In genomic region chr11:94630199-94631011, GRCm38 (mm10) we compare ENCODE assay signal across 8 mouse cellular contexts. TPM values are rescaled to one million over a fixed set of nuclear protein-coding genes. Genes with fewer than 3 reads are reported as not detected.
DNase-seq lines count a peak whose midpoint lies in the region; ATAC-seq and TF ChIP-seq lines count a peak whose summit lies in the region.

No protein-coding gene starts in this region.

- H3K4me3 ChIP-seq in layer of hippocampus, adult 2 months: peak overlapping the region; percentile 99
- H3K4me3 ChIP-seq in forebrain, embryonic 15.5 days: peak overlapping the region; percentile 88
- peak overlapping the region; percentile 75 for H3K4me3 ChIP-seq in hindbrain, embryonic 10.5 days
- peak overlapping the region; percentile 100 for H3K4me3 ChIP-seq in limb, embryonic 14.5 days (replicated peaks; ENCODE audit: low read length)
- H3K4me3 ChIP-seq in midbrain, embryonic 13.5 days (replicated peaks): peak overlapping the region; percentile 98
- peak overlapping the region; percentile 94 for H3K4me3 ChIP-seq in stomach, postnatal 0 days (ENCODE audit: low read depth, low read length)

- peak overlapping the region; percentile 91 for H3K27ac ChIP-seq in layer of hippocampus, adult 2 months
- H3K27ac ChIP-seq in forebrain, embryonic 15.5 days (replicated peaks): peak overlapping the region; percentile 57
- peak overlapping the region; percentile 91 for H3K27ac ChIP-seq in hindbrain, embryonic 10.5 days
- peak overlapping the region; percentile 80 for H3K27ac ChIP-seq in limb, embryonic 14.5 days (replicated peaks; ENCODE audit: low read depth, low read length)
- peak overlapping the region; percentile 72 for H3K27ac ChIP-seq in midbrain, embryonic 13.5 days
- H3K27ac ChIP-seq in stomach, postnatal 0 days (replicated peaks): peak overlapping the region; percentile 88

- DNase-seq in layer of hippocampus, adult 2 months (ENCODE audit: low spot score in 2 of 2): no peak
- no peak for DNase-seq in layer of hippocampus, adult 9-10 months (ENCODE audit: low spot score)
- DNase-seq in c-Kit-negative CD71-positive TER-119-positive erythroid progenitor cells, embryonic 14.5 days (ENCODE audit: low read depth, low spot score): peak; percentile 36
- peak; percentile 28 for DNase-seq in hindbrain, embryonic 10.5 days (ENCODE audit: low spot score)
- DNase-seq in limb, embryonic 14.5 days (ENCODE audit: low spot score): peak; percentile 53
- peak; percentile 64 for DNase-seq in stomach, postnatal 0 days (ENCODE audit: low spot score)

- peak overlapping the region; percentile 80 for H3K4me2 ChIP-seq in forebrain, embryonic 15.5 days (replicated peaks)
- H3K4me2 ChIP-seq in limb, embryonic 14.5 days (replicated peaks; ENCODE audit: low read depth, low read length, severe bottlenecking): peak overlapping the region; percentile 79
- H3K4me2 ChIP-seq in midbrain, embryonic 13.5 days (replicated peaks): peak overlapping the region; percentile 92
- peak overlapping the region; percentile 95 for H3K4me2 ChIP-seq in stomach, postnatal 0 days (replicated peaks; ENCODE audit: low read depth)

- peak overlapping the region; percentile 74 for H3K9ac ChIP-seq in forebrain, embryonic 15.5 days (replicated peaks)
- H3K9ac ChIP-seq in limb, embryonic 14.5 days (ENCODE audit: low read depth, low read length, severe bottlenecking): peak overlapping the region; percentile 90
- H3K9ac ChIP-seq in midbrain, embryonic 13.5 days (replicated peaks): peak overlapping the region; percentile 95
- H3K9ac ChIP-seq in stomach, postnatal 0 days (ENCODE audit: low read length): peak overlapping the region; percentile 86

- H3K9me3 ChIP-seq in forebrain, embryonic 15.5 days: no peaks in the 10 kb centered on the region
- H3K9me3 ChIP-seq in hindbrain, embryonic 10.5 days: no peaks in the 10 kb centered on the region
- H3K9me3 ChIP-seq in limb, embryonic 14.5 days (ENCODE audit: control insufficient read depth, low read length): no peaks in the 10 kb centered on the region
- no peaks in the 10 kb centered on the region for H3K9me3 ChIP-seq in midbrain, embryonic 13.5 days
- no peaks in the 10 kb centered on the region for H3K9me3 ChIP-seq in stomach, postnatal 0 days (ENCODE audit: control insufficient read depth, low read length)

- H3K36me3 ChIP-seq in forebrain, embryonic 15.5 days: peaks cover 34% of the 10 kb centered on the region
- peaks cover 43% of the 10 kb centered on the region for H3K36me3 ChIP-seq in hindbrain, embryonic 10.5 days
- peaks cover 41% of the 10 kb centered on the region for H3K36me3 ChIP-seq in limb, embryonic 14.5 days (ENCODE audit: control insufficient read depth, insufficient read depth, low read length)
- peaks cover 36% of the 10 kb centered on the region for H3K36me3 ChIP-seq in midbrain, embryonic 13.5 days
- H3K36me3 ChIP-seq in stomach, postnatal 0 days (ENCODE audit: control insufficient read depth, insufficient read depth, low read length): peaks cover 23% of the 10 kb centered on the region

- TF ChIP-seq CTCF in layer of hippocampus, adult 2 months (conservative IDR thresholded peaks at IDR 0.05): no peak
- TF ChIP-seq CTCF in stomach, postnatal 0 days (IDR thresholded peaks at IDR 0.05; ENCODE audit: low read depth): no peak

- ATAC-seq in forebrain, embryonic 15.5 days (replicated peaks): peak; percentile 32; the same call in 1 of the 2 replicates
- no peak for ATAC-seq in limb, embryonic 14.5 days (ENCODE audit: low FRiP score, low read depth)
- ATAC-seq in midbrain, embryonic 13.5 days: peak; percentile 56
- ATAC-seq in stomach, postnatal 0 days (ENCODE audit: low FRiP score, low TSS enrichment): peak; percentile 33; the same call in 1 of the 2 replicates

- TF ChIP-seq EP300 in stomach, postnatal 0 days (optimal IDR thresholded peaks at IDR 0.05): no peak

- WGBS in forebrain, embryonic 15.5 days: 9% methylated on average over 26 of the region's 26 CpGs
- WGBS in hindbrain, embryonic 10.5 days: 16% methylated on average over 26 of the region's 26 CpGs
- WGBS in limb, embryonic 14.5 days: 12% methylated on average over 26 of the region's 26 CpGs
- WGBS in midbrain, embryonic 13.5 days: 14% methylated on average over 26 of the region's 26 CpGs
- 5% methylated on average over 26 of the region's 26 CpGs for WGBS in stomach, postnatal 0 days

- no peaks in the 10 kb centered on the region for H3K27me3 ChIP-seq in forebrain, embryonic 15.5 days
- no peaks in the 10 kb centered on the region for H3K27me3 ChIP-seq in hindbrain, embryonic 10.5 days (ENCODE audit: insufficient read depth, poor library complexity, severe bottlenecking)
- no peaks in the 10 kb centered on the region for H3K27me3 ChIP-seq in limb, embryonic 14.5 days (ENCODE audit: control insufficient read depth, insufficient read depth, low read length)
- no peaks in the 10 kb centered on the region for H3K27me3 ChIP-seq in midbrain, embryonic 13.5 days
- no peaks in the 10 kb centered on the region for H3K27me3 ChIP-seq in stomach, postnatal 0 days (ENCODE audit: control insufficient read depth, insufficient read depth, low read length)

- no peak for TF ChIP-seq POLR2A in limb, embryonic 14.5 days (IDR thresholded peaks at IDR 0.05; ENCODE audit: borderline replicate concordance, extremely low read depth, insufficient read depth, insufficient read length)

- H3K4me1 ChIP-seq in forebrain, embryonic 15.5 days: peaks cover 16% of the 10 kb centered on the region
- H3K4me1 ChIP-seq in hindbrain, embryonic 10.5 days (replicated peaks): peaks cover 15% of the 10 kb centered on the region
- H3K4me1 ChIP-seq in limb, embryonic 14.5 days (ENCODE audit: control insufficient read depth, insufficient read depth, low read length): peaks cover 10% of the 10 kb centered on the region
- peaks cover 16% of the 10 kb centered on the region for H3K4me1 ChIP-seq in midbrain, embryonic 13.5 days (replicated peaks)
- no peaks in the 10 kb centered on the region for H3K4me1 ChIP-seq in stomach, postnatal 0 days (replicated peaks; ENCODE audit: control insufficient read depth, insufficient read depth)

RNA-seq across cellular contexts. Expression of gene Lrrc59, which starts 0.8 kb away (rescaled TPM):
- 10 to 100 TPM; 74.8 to 75.8 TPM for total RNA-seq in layer of hippocampus, adult 2 months (2021)
- 160 and 164 TPM in 2 replicates for polyA plus RNA-seq in forebrain, embryonic 15.5 days (2015; fragmentation: Nextera tagmentation; extraction: Ambion mirVana)
- 274 and 275 TPM in 2 replicates for polyA plus RNA-seq in hindbrain, embryonic 10.5 days (2016; fragmentation: Nextera tagmentation; extraction: Ambion mirVana)
- polyA plus RNA-seq in limb, embryonic 14.5 days (2012; rRNA removed): 149 TPM in 2 replicates
- polyA plus RNA-seq in limb, embryonic 14.5 days (2014; fragmentation: Nextera tagmentation; extraction: Ambion mirVana): 197 and 200 TPM in 2 replicates
- 167 and 168 TPM in 2 replicates for polyA plus RNA-seq in midbrain, embryonic 13.5 days (2015; fragmentation: Nextera tagmentation; extraction: Ambion mirVana)
- polyA plus RNA-seq in stomach, postnatal 0 days (2015; fragmentation: Nextera tagmentation; extraction: Ambion mirVana): 101 and 109 TPM in 2 replicates

RNA-seq across cellular contexts. Expression of gene Mrpl27, which starts 23.2 kb away (rescaled TPM):
- total RNA-seq in layer of hippocampus, adult 2 months (2021): 10 to 100 TPM; 60.8 to 66.0 TPM
- polyA plus RNA-seq in forebrain, embryonic 15.5 days (2015; fragmentation: Nextera tagmentation; extraction: Ambion mirVana): 123 and 127 TPM in 2 replicates
- 133 and 157 TPM in 2 replicates for polyA plus RNA-seq in hindbrain, embryonic 10.5 days (2016; fragmentation: Nextera tagmentation; extraction: Ambion mirVana)
- 79.4 and 113 TPM in 2 replicates for polyA plus RNA-seq in limb, embryonic 14.5 days (2012; rRNA removed)
- 113 and 126 TPM in 2 replicates for polyA plus RNA-seq in limb, embryonic 14.5 days (2014; fragmentation: Nextera tagmentation; extraction: Ambion mirVana)
- 139 and 150 TPM in 2 replicates for polyA plus RNA-seq in midbrain, embryonic 13.5 days (2015; fragmentation: Nextera tagmentation; extraction: Ambion mirVana)
- 123 and 124 TPM in 2 replicates for polyA plus RNA-seq in stomach, postnatal 0 days (2015; fragmentation: Nextera tagmentation; extraction: Ambion mirVana)

RNA-seq across cellular contexts. Expression of gene Eme1, which starts 23.4 kb away (rescaled TPM):
- under 1 TPM; 0.27 to 0.41 TPM for total RNA-seq in layer of hippocampus, adult 2 months (2021)
- polyA plus RNA-seq in forebrain, embryonic 15.5 days (2015; fragmentation: Nextera tagmentation; extraction: Ambion mirVana): 9.7 and 11.2 TPM in 2 replicates
- polyA plus RNA-seq in hindbrain, embryonic 10.5 days (2016; fragmentation: Nextera tagmentation; extraction: Ambion mirVana): 42.3 and 57.1 TPM in 2 replicates
- polyA plus RNA-seq in limb, embryonic 14.5 days (2012; rRNA removed): 18.9 and 19.5 TPM in 2 replicates
- 16.5 and 19.4 TPM in 2 replicates for polyA plus RNA-seq in limb, embryonic 14.5 days (2014; fragmentation: Nextera tagmentation; extraction: Ambion mirVana)
- 11.6 and 13.6 TPM in 2 replicates for polyA plus RNA-seq in midbrain, embryonic 13.5 days (2015; fragmentation: Nextera tagmentation; extraction: Ambion mirVana)
- polyA plus RNA-seq in stomach, postnatal 0 days (2015; fragmentation: Nextera tagmentation; extraction: Ambion mirVana): 2.7 and 3.4 TPM in 2 replicates

RNA-seq across cellular contexts. Expression of gene Acsf2, which starts 28.7 kb away (rescaled TPM):
- total RNA-seq in layer of hippocampus, adult 2 months (2021): 10 to 100 TPM; 18.7 to 19.5 TPM
- 1.0 and 1.3 TPM in 2 replicates for polyA plus RNA-seq in forebrain, embryonic 15.5 days (2015; fragmentation: Nextera tagmentation; extraction: Ambion mirVana)
- polyA plus RNA-seq in hindbrain, embryonic 10.5 days (2016; fragmentation: Nextera tagmentation; extraction: Ambion mirVana): 3.7 and 4.5 TPM in 2 replicates
- 36.3 and 43.2 TPM in 2 replicates for polyA plus RNA-seq in limb, embryonic 14.5 days (2012; rRNA removed)
- polyA plus RNA-seq in limb, embryonic 14.5 days (2014; fragmentation: Nextera tagmentation; extraction: Ambion mirVana): 9.5 and 10.7 TPM in 2 replicates
- 1.7 TPM in 2 replicates for polyA plus RNA-seq in midbrain, embryonic 13.5 days (2015; fragmentation: Nextera tagmentation; extraction: Ambion mirVana)
- polyA plus RNA-seq in stomach, postnatal 0 days (2015; fragmentation: Nextera tagmentation; extraction: Ambion mirVana): 2.5 and 3.0 TPM in 2 replicates

RNA-seq across cellular contexts. Expression of gene Xylt2, which starts 46.9 kb away (rescaled TPM):
- 10 to 100 TPM; 25.5 to 27.7 TPM for total RNA-seq in layer of hippocampus, adult 2 months (2021)
- 9.3 and 11.7 TPM in 2 replicates for polyA plus RNA-seq in forebrain, embryonic 15.5 days (2015; fragmentation: Nextera tagmentation; extraction: Ambion mirVana)
- polyA plus RNA-seq in hindbrain, embryonic 10.5 days (2016; fragmentation: Nextera tagmentation; extraction: Ambion mirVana): 13.9 and 16.7 TPM in 2 replicates
- 40.0 and 52.7 TPM in 2 replicates for polyA plus RNA-seq in limb, embryonic 14.5 days (2012; rRNA removed)
- 27.4 and 28.6 TPM in 2 replicates for polyA plus RNA-seq in limb, embryonic 14.5 days (2014; fragmentation: Nextera tagmentation; extraction: Ambion mirVana)
- 8.3 and 11.3 TPM in 2 replicates for polyA plus RNA-seq in midbrain, embryonic 13.5 days (2015; fragmentation: Nextera tagmentation; extraction: Ambion mirVana)
- 8.4 and 8.6 TPM in 2 replicates for polyA plus RNA-seq in stomach, postnatal 0 days (2015; fragmentation: Nextera tagmentation; extraction: Ambion mirVana)

Comparison
In these comparisons a context has a peak if more than half of its experiments do, and no peak if none do; other contexts are left out.
1. DNase-seq: peak in c-Kit-negative CD71-positive TER-119-positive erythroid progenitor cells, embryonic 14.5 days (single experiment), hindbrain, embryonic 10.5 days (single experiment), limb, embryonic 14.5 days (single experiment) and stomach, postnatal 0 days (single experiment); none in layer of hippocampus, adult 2 months (0 of 2) and layer of hippocampus, adult 9-10 months (single experiment).
2. Peak in every context shown above with its lines, with median percentiles within 50 percentile points of each other: H3K27ac ChIP-seq, H3K4me3 ChIP-seq, H3K4me2 ChIP-seq and H3K9ac ChIP-seq.